Mouse (Mus musculus) cortical plate, adult 2 months (tissue): ENCODE measurements at regions not wholly inside any gene's neighbourhood (a gene's known extent, or its start where the extent isn't known, plus 50 kb on each side); places are given as distances from the start of the nearest gene placed in this dataset.

Experiments used
- H3K27ac ChIP-seq: fragments of 200-500 bp; 2 replicates; pipeline ENCODE4 v1.5.1; 2012; ENCODE audit warnings: low read length, control low read depth, inconsistent platforms; ENCODE audit not compliant: insufficient read depth
- H3K4me1 ChIP-seq: fragments of 200-500 bp; 2 replicates; pipeline ENCODE4 v1.6.1; 2011; ENCODE audit warnings: low read length; ENCODE audit not compliant: control insufficient read depth, insufficient read depth
- H3K4me3 ChIP-seq: fragments of 200-500 bp; 2 replicates; pipeline ENCODE4 v1.5.1; 2011; ENCODE audit warnings: mild to moderate bottlenecking, low read length, control low read depth; ENCODE audit not compliant: insufficient read depth
- CTCF ChIP-seq: fragments of 200-500 bp; IDR thresholded peaks from 2 replicates; pipeline ENCODE4 v1.5.1; 2011; ENCODE audit warnings: mild to moderate bottlenecking, control low read depth, low read length; ENCODE audit not compliant: insufficient read depth; ENCODE audit errors: extremely low read depth
- POLR2A ChIP-seq: fragments of 200-500 bp; IDR thresholded peaks from 2 replicates; pipeline ENCODE4 v1.6.1; 2011; ENCODE audit warnings: mild to moderate bottlenecking, low read length, control low read depth; ENCODE audit not compliant: insufficient read depth; ENCODE audit errors: extremely low read depth

DNA sequence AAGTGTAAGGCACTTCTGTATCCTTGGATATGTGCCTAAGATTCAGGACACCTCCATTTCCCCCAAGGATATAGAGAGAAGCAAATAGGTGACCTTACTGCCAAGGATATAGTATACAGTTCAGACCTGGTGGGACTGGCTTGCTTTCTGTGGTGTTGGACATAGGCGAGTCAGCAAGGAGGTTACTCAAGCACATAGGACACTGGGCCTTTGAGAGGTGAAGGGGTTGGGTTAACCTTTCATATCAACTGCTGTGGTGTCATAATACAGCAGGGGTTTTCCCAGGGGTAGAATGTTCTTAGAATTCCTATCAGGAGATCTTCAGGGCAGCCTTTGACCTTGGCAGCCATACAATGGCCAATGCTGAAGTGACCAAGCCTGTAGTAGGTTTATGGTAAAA, 71.5 kb upstream of the Tnfaip3 start:
- Histone ChIP-seq H3K27ac (no peak overlapping the region), H3K4me3 (no peak overlapping the region), H3K4me1 (no peaks in the 10 kb centered on the region)
- no peak for TF ChIP-seq CTCF
- no peak for TF ChIP-seq POLR2A

DNA sequence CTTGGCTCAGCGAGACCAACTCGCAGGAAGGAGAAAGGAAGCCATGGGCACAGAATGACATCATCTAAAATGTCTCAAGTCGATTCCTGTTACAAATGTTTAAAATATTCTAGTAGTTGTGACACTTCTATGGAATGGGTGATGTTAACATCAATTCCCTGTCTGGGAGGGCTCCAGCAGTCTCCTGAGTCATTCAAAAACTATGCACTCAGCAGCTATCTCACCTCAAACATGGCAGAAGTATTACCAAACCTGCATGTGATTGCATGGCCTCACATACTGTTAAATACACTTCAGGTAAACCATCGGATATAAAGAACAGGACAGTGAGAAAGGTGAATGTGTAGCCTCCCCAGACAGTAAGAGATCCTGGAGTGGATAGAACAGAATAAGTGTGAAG, 66.7 kb upstream of the Tnfaip3 start:
- Histone ChIP-seq H3K27ac (no peak overlapping the region), H3K4me3 (no peak overlapping the region), H3K4me1 (no peaks in the 10 kb centered on the region)
- no peak for TF ChIP-seq POLR2A
- no peak for TF ChIP-seq CTCF

DNA sequence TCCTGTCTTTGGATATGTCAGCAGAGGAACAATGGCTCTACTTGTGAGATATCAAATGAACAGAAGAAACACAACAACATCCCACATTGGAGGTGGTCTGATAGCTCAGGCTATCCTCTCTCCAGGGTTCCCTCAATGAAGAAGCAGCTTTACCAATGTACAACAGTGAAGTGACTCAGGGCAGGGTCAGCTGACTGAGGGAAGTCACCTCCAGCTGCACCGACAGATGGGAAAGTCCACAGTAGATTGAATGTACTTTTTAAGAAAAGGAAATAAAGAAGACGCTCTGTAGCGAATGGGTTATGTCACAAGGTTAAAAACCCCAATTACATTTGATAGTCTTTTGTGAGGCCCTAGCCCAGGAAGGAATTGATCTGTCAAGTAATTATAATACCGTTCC, 62.6 kb upstream of the Tnfaip3 start:
- Histone ChIP-seq H3K4me3 (no peak overlapping the region), H3K27ac (no peak overlapping the region), H3K4me1 (no peaks in the 10 kb centered on the region)
- TF ChIP-seq CTCF (no peak), POLR2A (no peak)

DNA sequence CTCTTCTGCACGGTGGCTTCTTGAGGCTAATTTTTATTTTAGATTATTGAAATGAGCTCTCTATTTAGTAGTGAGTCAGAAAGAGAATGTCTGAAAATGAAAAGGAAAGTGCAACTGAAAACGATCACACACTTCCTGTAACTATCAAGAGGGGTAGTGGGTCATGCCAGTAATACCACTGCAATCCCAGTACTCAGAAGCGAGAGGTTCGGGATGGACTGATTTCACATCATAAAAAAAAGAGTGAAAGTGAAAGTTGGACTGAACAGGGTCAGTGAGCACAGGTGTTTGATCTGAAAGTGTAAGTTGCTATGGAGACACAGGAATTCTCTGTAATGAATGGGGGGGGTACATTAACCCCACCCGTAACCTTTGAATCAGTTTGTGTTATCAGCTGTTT, 52.9 kb upstream of the Tnfaip3 start:
- no peak overlapping the region for H3K4me3 ChIP-seq
- no peak overlapping the region for H3K27ac ChIP-seq
- peaks cover 2% of the 10 kb centered on the region for H3K4me1 ChIP-seq
- no peak for TF ChIP-seq CTCF
- TF ChIP-seq POLR2A: no peak

DNA sequence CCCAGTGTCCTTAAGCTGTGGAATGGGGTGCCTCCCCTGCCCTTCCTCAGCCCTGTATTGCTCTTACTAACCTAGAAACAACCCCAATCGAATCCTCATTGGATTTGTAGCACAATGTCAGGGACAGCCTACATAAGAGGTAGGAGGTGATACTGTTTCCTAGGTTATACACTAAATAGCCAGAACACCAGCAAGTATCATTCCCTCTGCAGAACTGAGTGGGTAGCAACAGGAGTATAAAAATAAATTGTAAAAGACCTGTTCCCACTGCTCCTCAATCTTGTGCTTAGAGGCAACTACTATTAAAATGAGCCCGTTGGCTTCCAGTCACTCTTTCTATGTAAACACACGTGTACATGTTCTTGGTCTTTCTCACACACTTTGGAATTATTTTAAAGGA, 52.2 kb upstream of the Tnfaip3 start:
- Histone ChIP-seq H3K4me1 (peaks cover 2% of the 10 kb centered on the region), H3K4me3 (no peak overlapping the region), H3K27ac (no peak overlapping the region)
- no peak for TF ChIP-seq POLR2A
- TF ChIP-seq CTCF: no peak

DNA sequence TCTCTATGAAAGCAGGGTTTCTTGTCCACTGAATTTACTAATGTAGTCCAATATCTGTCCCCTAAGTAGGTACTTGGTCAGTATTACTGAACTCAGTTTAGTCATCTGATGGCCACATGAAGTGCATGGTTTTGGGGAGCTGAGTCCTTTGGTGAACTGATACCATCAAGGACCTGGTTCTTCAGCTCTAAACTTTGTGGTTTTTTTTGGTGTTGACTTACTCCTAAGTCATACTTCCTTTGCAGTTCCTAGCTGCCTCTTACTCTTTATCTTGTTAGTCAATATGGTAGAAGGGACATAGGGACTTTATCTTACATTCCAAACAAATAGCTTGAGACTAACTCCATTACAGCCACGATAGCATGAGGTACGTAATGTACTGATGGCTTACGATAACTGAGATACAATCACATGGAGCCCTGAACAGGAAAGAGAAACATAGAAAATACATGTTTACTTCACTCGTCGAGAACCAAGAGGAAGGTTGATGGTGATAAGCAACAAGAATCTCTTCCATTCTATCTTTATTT, 51.4 kb upstream of the Tnfaip3 start:
- Histone ChIP-seq H3K27ac (no peak overlapping the region), H3K4me3 (no peak overlapping the region), H3K4me1 (peaks cover 4% of the 10 kb centered on the region)
- TF ChIP-seq CTCF (no peak), POLR2A (no peak)
